Mouse (Mus musculus): Measurements from ENCODE around the gene BC017158.

GRCm38 (mm10) chr7:128240131-128240784, 57.7 kb downstream of the BC017158 start:
- no peak for TF ChIP-seq CTCF (conservative IDR thresholded peaks at IDR 0.05; ENCODE audit: low read length)
- no peak for TF ChIP-seq NANOG (IDR thresholded peaks at IDR 0.05; ENCODE audit: borderline replicate concordance, low read length)
- no peak for TF ChIP-seq POU5F1 (IDR thresholded peaks at IDR 0.05; ENCODE audit: borderline replicate concordance, low read length)

All from E14TG2a.4 (cell line).